Mouse (Mus musculus): ENCODE results near the gene Pecam1.

DNA sequence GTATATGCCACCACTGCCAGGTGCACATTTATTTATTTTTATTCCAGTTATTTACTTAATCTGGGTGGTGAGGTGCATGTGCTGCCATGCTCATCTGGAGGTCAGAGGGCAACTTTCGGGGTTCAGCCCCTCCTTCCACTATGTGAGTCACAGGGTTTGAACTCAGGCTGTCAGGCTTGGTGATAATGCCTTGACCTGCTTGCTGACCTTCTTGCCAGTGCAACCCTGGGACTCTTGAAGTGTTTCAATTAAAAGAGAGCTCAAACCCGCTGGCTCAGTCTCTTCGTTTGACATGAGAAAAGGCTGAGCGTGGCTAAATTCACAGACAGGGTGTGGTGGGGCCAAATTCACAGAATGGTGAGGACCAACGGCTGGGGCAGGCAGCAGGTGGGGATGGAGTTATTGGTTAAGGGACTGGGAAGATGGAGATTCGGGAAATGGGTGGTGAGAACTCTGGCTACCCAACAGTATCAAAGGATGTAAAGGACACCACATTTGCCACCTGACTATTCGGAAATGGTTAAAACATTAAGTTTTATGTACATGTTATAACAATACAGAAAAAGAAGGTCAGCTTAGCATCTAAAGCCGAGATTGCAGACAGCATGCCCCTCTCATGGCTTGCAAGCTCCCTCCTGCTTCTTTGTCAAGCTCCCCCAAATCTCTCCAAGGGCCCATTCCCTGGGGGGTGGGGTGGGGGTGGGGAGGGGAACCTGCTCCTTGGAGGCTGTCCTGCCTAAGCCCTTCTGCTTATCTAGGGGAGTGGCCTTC, 81.1 kb downstream of the Pecam1 start:
- no peak for TF ChIP-seq ZNF384 (IDR thresholded peaks at IDR 0.05; ENCODE audit: low read depth, low read length)
- TF ChIP-seq HCFC1 (IDR thresholded peaks at IDR 0.05; ENCODE audit: borderline replicate concordance, insufficient read depth, low read length) = no peak
- no peak for TF ChIP-seq CHD2 (IDR thresholded peaks at IDR 0.05; ENCODE audit: low read depth, low read length)
- no peak for TF ChIP-seq ZC3H11A (IDR thresholded peaks at IDR 0.05; ENCODE audit: borderline replicate concordance, low read depth, low read length)
